Mouse (Mus musculus): ENCODE measurements around the gene Icmt.
A peak's percentile ranks its signal among the peaks of the same experiment; 100 is the strongest.

Icmt gene

GRCm38 (mm10) chr4:152338419-152339292, 41.6 kb downstream of the Icmt start, which contains the start of gene Chd5:
Gene Chd5 (plus strand): TSS chr4:152338651.
- DNase-seq (ENCODE audit: low read depth, low spot score): no peak

- DNase-seq (ENCODE audit: low read depth, low spot score): no peak
Observed at GRCm38 (mm10) chr4:152339293-152339790, 42.3 kb downstream of the Icmt start.

- DNase-seq (ENCODE audit: low read depth, low spot score): no peak
Observed at GRCm38 (mm10) chr4:152340584-152341284, 43.7 kb downstream of the Icmt start.

- DNase-seq (ENCODE audit: low read depth, low spot score): no peak
Observed at GRCm38 (mm10) chr4:152343296-152343695, 46.3 kb downstream of the Icmt start.

GRCm38 (mm10) chr4:152344651-152345050, 47.6 kb downstream of the Icmt start:
- DNase-seq (ENCODE audit: low read depth, low spot score): no peak

GRCm38 (mm10) chr4:152345120-152345889, 48.3 kb downstream of the Icmt start:
- peak; percentile 58 for DNase-seq (ENCODE audit: low read depth, low spot score)

GRCm38 (mm10) chr4:152349837-152350381, 52.9 kb downstream of the Icmt start:
- peak; percentile 95 for DNase-seq (ENCODE audit: low read depth, low spot score)

GRCm38 (mm10) chr4:152350722-152351421, 53.8 kb downstream of the Icmt start:
- DNase-seq (ENCODE audit: low read depth, low spot score): peak; percentile 62

GRCm38 (mm10) chr4:152351422-152352305, 54.6 kb downstream of the Icmt start:
- no peak for DNase-seq (ENCODE audit: low read depth, low spot score)

GRCm38 (mm10) chr4:152353886-152354637, 57.0 kb downstream of the Icmt start:
- DNase-seq (ENCODE audit: low read depth, low spot score): no peak

- no peak for DNase-seq (ENCODE audit: low read depth, low spot score)
Observed at GRCm38 (mm10) chr4:152355672-152356071, 58.6 kb downstream of the Icmt start.

Measured in telencephalon, adult 2 months (tissue).